Mouse (Mus musculus) urinary bladder, postnatal 36 days (tissue): ENCODE results near the gene Rbms1.

Experiments used
- DNase-seq, 2 experiments: peaks; one replicate each; pipeline ENCODE4 v3.0.0; 2022; ENCODE audit warnings: low spot score in 2 of 2, mixed read lengths in 1 of 2

Rbms1 gene

GRCm38 (mm10) chr2:60809441-60809921, 153.5 kb downstream of the Rbms1 start:
- DNase-seq, result no peak

- no peak for DNase-seq
Observed at GRCm38 (mm10) chr2:60808822-60809221, 154.2 kb downstream of the Rbms1 start.

- no peak for DNase-seq
Observed at GRCm38 (mm10) chr2:60807341-60808195, 155.4 kb downstream of the Rbms1 start.

GRCm38 (mm10) chr2:60804763-60805162, 158.2 kb downstream of the Rbms1 start:
- DNase-seq, result no peak

GRCm38 (mm10) chr2:60803377-60803776, 159.6 kb downstream of the Rbms1 start:
- DNase-seq, result no peak

- no peak for DNase-seq
Observed at GRCm38 (mm10) chr2:60802828-60803227, 160.2 kb downstream of the Rbms1 start.

- DNase-seq, result no peak
Observed at GRCm38 (mm10) chr2:60802191-60802590, 160.8 kb downstream of the Rbms1 start.

GRCm38 (mm10) chr2:60801571-60802155, 161.3 kb downstream of the Rbms1 start:
- DNase-seq, result no peak

GRCm38 (mm10) chr2:60800921-60801558, 162.0 kb downstream of the Rbms1 start:
- DNase-seq, result no peak

- DNase-seq, result no peak
Observed at GRCm38 (mm10) chr2:60799816-60800215, 163.2 kb downstream of the Rbms1 start.

- DNase-seq, result no peak
Observed at GRCm38 (mm10) chr2:60798767-60799529, 164.0 kb downstream of the Rbms1 start.

GRCm38 (mm10) chr2:60796969-60797669, 165.9 kb downstream of the Rbms1 start:
- DNase-seq, result peak in 1 of 2 experiments; percentile 72

- DNase-seq, result no peak
Observed at GRCm38 (mm10) chr2:60796616-60796968, 166.4 kb downstream of the Rbms1 start.

GRCm38 (mm10) chr2:60795861-60796260, 167.1 kb downstream of the Rbms1 start:
- no peak for DNase-seq

- DNase-seq, result no peak
Observed at GRCm38 (mm10) chr2:60792506-60792905, 170.5 kb downstream of the Rbms1 start.

- no peak for DNase-seq
Observed at GRCm38 (mm10) chr2:60789126-60789525, 173.9 kb downstream of the Rbms1 start.

GRCm38 (mm10) chr2:60788173-60788908, 174.7 kb downstream of the Rbms1 start:
- DNase-seq, result no peak

- DNase-seq, result no peak
Observed at GRCm38 (mm10) chr2:60787088-60787487, 175.9 kb downstream of the Rbms1 start.

GRCm38 (mm10) chr2:60786289-60786688, 176.7 kb downstream of the Rbms1 start:
- no peak for DNase-seq

GRCm38 (mm10) chr2:60774501-60774900, 188.5 kb downstream of the Rbms1 start:
- no peak for DNase-seq

GRCm38 (mm10) chr2:60773592-60773991, 189.4 kb downstream of the Rbms1 start:
- peak; percentile 38 to 74 for DNase-seq
